Mouse (Mus musculus): ENCODE results near the gene Gskip.
A peak's percentile ranks its signal among the peaks of the same experiment; 100 is the strongest.

The Gskip gene

GRCm38 (mm10) chr12:105683933-105684901 lies at the start of gene Gskip:
TSS of gene Gskip (plus strand) at chr12:105684829.
- peak; percentile 47 to 49 for DNase-seq

- no peak for DNase-seq
These were observed 48.1 kb upstream of the Gskip start for GRCm38 (mm10) chr12:105636551-105636950.

GRCm38 (mm10) chr12:105637554-105637953 lies 47.1 kb upstream of the Gskip start:
- no peak for DNase-seq

- DNase-seq = no peak
These were observed 41.8 kb upstream of the Gskip start for GRCm38 (mm10) chr12:105642770-105643321.

- no peak for DNase-seq
These were observed 28.8 kb upstream of the Gskip start for GRCm38 (mm10) chr12:105655850-105656249.

- no peak for DNase-seq
These were observed 8.4 kb upstream of the Gskip start for GRCm38 (mm10) chr12:105676274-105676673.

GRCm38 (mm10) chr12:105678211-105678610 lies 6.4 kb upstream of the Gskip start:
- no peak for DNase-seq

GRCm38 (mm10) chr12:105678762-105679161 lies 5.9 kb upstream of the Gskip start:
- DNase-seq = no peak

- DNase-seq = peak; percentile 91 to 94
These were observed 517 bp downstream of the Gskip start, which contains the start of gene Atg2b for GRCm38 (mm10) chr12:105685001-105685691. TSS of gene Atg2b (minus strand) at chr12:105685211.

- no peak for DNase-seq
These were observed 2.2 kb downstream of the Gskip start for GRCm38 (mm10) chr12:105686791-105687190.

GRCm38 (mm10) chr12:105687416-105687815 lies 2.8 kb downstream of the Gskip start:
- DNase-seq = no peak

- DNase-seq = no peak
These were observed 3.9 kb downstream of the Gskip start for GRCm38 (mm10) chr12:105688546-105688945.

GRCm38 (mm10) chr12:105689435-105689834 lies 4.8 kb downstream of the Gskip start:
- no peak for DNase-seq

GRCm38 (mm10) chr12:105694021-105694420 lies 9.4 kb downstream of the Gskip start:
- no peak for DNase-seq

- no peak for DNase-seq
These were observed 11.2 kb downstream of the Gskip start for GRCm38 (mm10) chr12:105695848-105696247.

- DNase-seq = no peak
These were observed 12.6 kb downstream of the Gskip start for GRCm38 (mm10) chr12:105697104-105697780.

- DNase-seq = no peak
These were observed 15.8 kb downstream of the Gskip start for GRCm38 (mm10) chr12:105700433-105700832.

GRCm38 (mm10) chr12:105705799-105706487 lies 21.3 kb downstream of the Gskip start, which contains the start of gene Ak7:
TSS of gene Ak7 (plus strand) at chr12:105705976.
- DNase-seq = peak; percentile 50 to 63

GRCm38 (mm10) chr12:105718616-105719015 lies 34.0 kb downstream of the Gskip start:
- DNase-seq = peak; percentile 45 to 62

- DNase-seq = no peak
These were observed 35.6 kb downstream of the Gskip start for GRCm38 (mm10) chr12:105720196-105720595.

- no peak for DNase-seq
These were observed 37.0 kb downstream of the Gskip start for GRCm38 (mm10) chr12:105721452-105722132.

Data from thymus, postnatal 36 days (tissue).